Mouse (Mus musculus) liver, postnatal 0 days (tissue): ENCODE results near the gene D5Ertd579e. TPM values are rescaled to one million over a fixed set of nuclear protein-coding genes. Genes with fewer than 3 reads are reported as not detected.
"Not testable (repeated sequence)": the region's sequence is repeated elsewhere in the genome, so short reads cannot be mapped to it uniquely, and the experiment has no call there.

ENCODE experiments used
- ATAC-seq: fragments of 200-750 bp; cut with Nextera tagmentation; 2 replicates; pipeline ENCODE4 v1.8.0; 2017; ENCODE audit warnings: mild to moderate bottlenecking, moderate library complexity
- DNase-seq: peaks from one replicate; pipeline ENCODE4 v3.0.0-alpha.2; 2016
- H3K27ac ChIP-seq: fragments of 300-500 bp; sonication (generic); 2 replicates; pipeline ENCODE4 v1.5.1; 2014; ENCODE audit warnings: antibody characterized with exemption, moderate library complexity, mild to moderate bottlenecking, low read depth
- H3K27me3 ChIP-seq: fragments of 300-500 bp; sonication (generic); 2 replicates; pipeline ENCODE4 v1.6.1; 2014; ENCODE audit warnings: low read length, control low read depth, mixed read lengths; ENCODE audit not compliant: insufficient read depth
- H3K36me3 ChIP-seq: fragments of 300-500 bp; sonication (generic); replicated peaks from 2 replicates; pipeline ENCODE4 v1.6.1; 2014; ENCODE audit warnings: mild to moderate bottlenecking, control low read depth, low read length, moderate library complexity, mixed read lengths; ENCODE audit not compliant: insufficient read depth
- H3K4me1 ChIP-seq: fragments of 300-500 bp; sonication (generic); 2 replicates; pipeline ENCODE4 v1.6.1; 2014; ENCODE audit warnings: antibody characterized with exemption, mild to moderate bottlenecking, control low read depth; ENCODE audit not compliant: insufficient read depth
- H3K4me2 ChIP-seq: fragments of 300-500 bp; sonication (generic); 2 replicates; pipeline ENCODE4 v1.6.1; 2014; ENCODE audit warnings: low read depth, mild to moderate bottlenecking, low read length, moderate library complexity, mixed read lengths
- H3K4me3 ChIP-seq: fragments of 300-500 bp; sonication (generic); 2 replicates; pipeline ENCODE4 v1.5.1; 2014; ENCODE audit warnings: low read depth, low read length
- H3K9ac ChIP-seq: fragments of 300-500 bp; sonication (generic); replicated peaks from 2 replicates; pipeline ENCODE4 v1.6.1; 2014; ENCODE audit warnings: mild to moderate bottlenecking, moderate library complexity
- H3K9me3 ChIP-seq: fragments of 300-500 bp; sonication (generic); 2 replicates; pipeline ENCODE4 v1.6.1; 2016; ENCODE audit warnings: mild to moderate bottlenecking, control low read depth, low read length, mixed read lengths
- CTCF ChIP-seq: sonication (generic); IDR thresholded peaks from 2 replicates; pipeline ENCODE4 v1.5.1; 2016; ENCODE audit warnings: antibody characterized with exemption, low read depth
- EP300 ChIP-seq: IDR thresholded peaks from 2 replicates; pipeline ENCODE4 v1.6.1; 2016; ENCODE audit warnings: antibody characterized with exemption, low read depth, mild to moderate bottlenecking
- WGBS: fragments of 180-500 bp; shearing (Covaris S2); extraction: QIAGEN DNeasy Blood & Tissue Kit; methylation state at CpG from one replicate; pipeline ENCODE4 v1.1.7; 2014; ENCODE audit not compliant: insufficient replicate concordance; 5-methylcytosine and 5-hydroxymethylcytosine counted together
- polyA plus RNA-seq: library from polyadenylated mRNA; unstranded; fragments of >200 nt; fragmentation: Nextera tagmentation; extraction: Ambion mirVana; gene quantifications from 2 replicates; pipeline ENCODE4 v1.2.1, GENCODE M21; 2015

Gene D5Ertd579e
- polyA plus RNA-seq, 1 experiment from 2014 or later = 18.5 TPM

DNA sequence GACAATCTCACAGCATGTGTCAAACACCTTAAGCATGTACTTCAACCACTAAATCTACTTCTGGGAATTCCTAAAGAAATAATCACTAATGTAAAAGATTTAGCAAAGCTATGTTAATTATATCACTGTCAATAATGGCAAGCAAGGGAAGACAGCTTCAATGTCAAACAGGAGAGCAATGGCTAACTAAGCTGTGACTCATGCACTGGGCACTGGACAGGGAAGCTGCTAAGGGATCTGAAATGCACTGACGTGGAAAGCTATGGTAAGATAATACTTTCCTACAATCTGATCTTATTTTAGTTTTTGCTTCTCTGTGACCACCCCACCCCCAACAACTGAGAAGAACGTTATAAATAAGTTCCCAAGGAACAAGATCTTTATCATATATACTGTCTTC, 32.5 kb downstream of the D5Ertd579e start:
- TF ChIP-seq CTCF = no peak
- no peak for TF ChIP-seq EP300
- 67% methylated on average over 2 of the region's 2 CpGs for WGBS
- no peak for ATAC-seq
- Histone ChIP-seq H3K27ac (no peak overlapping the region), H3K9me3 (no peaks in the 10 kb centered on the region), H3K9ac (no peak overlapping the region), H3K4me2 (no peak overlapping the region), H3K4me1 (no peaks in the 10 kb centered on the region), H3K27me3 (no peaks in the 10 kb centered on the region), H3K4me3 (no peak overlapping the region), H3K36me3 (peaks cover 5% of the 10 kb centered on the region; the same call in 1 of the 2 replicates)
- no peak for DNase-seq

DNA sequence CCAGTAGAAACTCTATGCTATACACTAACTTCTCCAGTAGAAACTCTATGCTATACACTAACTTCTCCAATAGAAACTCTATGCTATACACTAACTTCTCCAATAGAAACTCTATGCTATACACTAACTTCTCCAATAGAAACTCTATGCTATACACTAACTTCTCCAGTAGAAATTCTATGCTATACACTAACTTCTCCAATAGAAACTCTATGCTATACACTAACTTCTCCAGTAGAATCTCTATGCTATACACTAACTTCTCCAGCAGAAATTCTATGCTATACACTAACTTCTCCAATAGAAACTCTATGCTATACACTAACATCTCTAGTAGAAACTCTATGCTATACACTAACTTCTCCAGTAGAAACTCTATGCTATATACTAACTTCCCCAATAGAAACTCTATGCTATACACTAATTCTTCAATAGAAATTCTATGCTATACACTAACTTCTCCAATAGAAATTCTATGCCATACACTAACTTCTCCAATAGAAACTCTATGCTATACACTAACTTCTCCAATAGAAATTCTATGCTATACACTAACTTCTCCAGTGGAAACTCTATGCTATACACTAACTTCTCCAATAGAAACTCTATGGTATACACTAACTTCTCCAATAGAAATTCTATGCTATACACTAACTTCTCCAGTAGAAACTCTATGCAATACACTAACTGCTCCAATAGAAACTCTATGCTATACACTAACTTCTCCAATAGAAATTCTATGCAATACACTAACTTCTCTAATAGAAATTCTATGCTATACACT, 34.7 kb downstream of the D5Ertd579e start:
- not testable (repeated sequence) for H3K4me2 ChIP-seq, ATAC-seq, H3K27me3 ChIP-seq, DNase-seq, H3K4me3 ChIP-seq, H3K36me3 ChIP-seq, H3K9ac ChIP-seq, H3K4me1 ChIP-seq, H3K9me3 ChIP-seq, H3K27ac ChIP-seq

DNA sequence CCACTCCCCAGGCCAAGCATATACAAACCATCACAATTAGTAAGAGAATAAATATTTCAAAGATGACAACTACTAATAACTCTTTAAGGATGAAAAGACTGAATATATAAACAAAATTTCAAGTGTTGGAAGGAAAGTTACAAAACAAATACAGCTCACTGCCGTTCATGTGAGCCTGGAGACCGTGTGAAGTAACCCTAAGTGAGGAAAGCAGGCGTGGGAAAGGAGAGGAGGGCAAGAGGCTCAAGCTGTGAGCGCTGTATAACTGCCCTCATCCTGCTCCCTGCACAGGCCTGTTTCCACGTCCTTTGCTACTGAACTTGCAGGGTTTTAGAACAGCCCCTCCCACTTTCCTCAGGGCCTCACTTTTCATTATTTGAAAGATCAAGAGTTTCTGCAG, 70.2 kb downstream of the D5Ertd579e start:
- ATAC-seq (no peak), DNase-seq (no peak)
- Histone ChIP-seq H3K4me3 (no peak overlapping the region), H3K27ac (no peak overlapping the region), H3K4me1 (peaks cover 14% of the 10 kb centered on the region), H3K9me3 (no peaks in the 10 kb centered on the region), H3K27me3 (no peaks in the 10 kb centered on the region), H3K4me2 (no peak overlapping the region), H3K9ac (no peak overlapping the region), H3K36me3 (peaks cover 22% of the 10 kb centered on the region)
- TF ChIP-seq CTCF (no peak), EP300 (no peak)
- 78% methylated on average over 5 of the region's 5 CpGs for WGBS

DNA sequence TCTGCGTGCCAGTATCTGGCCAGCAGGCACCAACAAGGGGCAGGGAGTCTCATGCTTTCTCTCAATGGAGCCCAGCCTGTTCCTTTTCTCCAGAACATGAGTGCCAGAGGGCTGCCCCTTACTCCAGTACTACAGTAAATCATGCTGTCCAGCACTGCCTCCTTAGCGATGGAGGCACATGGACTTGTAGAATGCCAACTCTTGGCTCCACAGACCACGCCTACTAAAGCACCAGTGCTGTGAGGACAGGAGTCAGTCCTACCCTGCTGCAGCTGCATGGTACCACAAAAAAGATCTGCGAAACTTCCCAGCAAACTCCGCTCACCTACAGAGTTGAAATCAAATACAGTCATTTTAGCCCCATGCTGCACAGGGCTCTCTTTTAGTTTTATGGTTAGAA, 72.2 kb downstream of the D5Ertd579e start:
- Histone ChIP-seq H3K9me3 (no peaks in the 10 kb centered on the region), H3K9ac (no peak overlapping the region), H3K27me3 (no peaks in the 10 kb centered on the region), H3K4me1 (peaks cover 26% of the 10 kb centered on the region), H3K27ac (no peak overlapping the region), H3K36me3 (peaks cover 26% of the 10 kb centered on the region), H3K4me3 (no peak overlapping the region), H3K4me2 (no peak overlapping the region)
- TF ChIP-seq CTCF (no peak), EP300 (no peak)
- 81% methylated on average over 5 of the region's 5 CpGs for WGBS
- no peak for DNase-seq
- no peak for ATAC-seq

DNA sequence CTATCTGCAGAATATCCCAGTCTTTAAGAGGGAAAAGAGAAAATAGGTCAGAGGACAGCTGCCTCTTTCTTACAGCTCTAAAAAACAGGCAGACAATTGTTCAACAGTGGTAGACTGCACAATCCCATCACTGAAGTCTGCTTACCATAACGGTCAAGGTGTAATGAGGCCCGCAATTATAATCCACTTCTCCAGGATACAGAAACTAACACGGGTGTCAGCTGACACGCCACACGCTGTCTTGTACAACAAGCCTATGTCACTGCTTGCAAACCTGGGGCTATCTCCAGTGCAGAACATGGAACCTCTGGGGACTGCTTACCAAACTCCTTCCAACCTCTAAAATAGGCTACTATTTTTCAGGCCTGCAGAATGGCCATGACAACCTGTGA, 74.8 kb downstream of the D5Ertd579e start:
- Histone ChIP-seq H3K27ac (peak overlapping the region; percentile 91), H3K27me3 (no peaks in the 10 kb centered on the region), H3K4me3 (peak overlapping the region; percentile 23), H3K4me1 (peaks cover 26% of the 10 kb centered on the region), H3K36me3 (peaks cover 32% of the 10 kb centered on the region), H3K4me2 (peak overlapping the region; percentile 62), H3K9ac (peak overlapping the region; percentile 47), H3K9me3 (no peaks in the 10 kb centered on the region)
- 39% methylated on average over 5 of the region's 5 CpGs for WGBS
- ATAC-seq = peak; percentile 73
- TF ChIP-seq CTCF (no peak), EP300 (no peak)
- no peak for DNase-seq

DNA sequence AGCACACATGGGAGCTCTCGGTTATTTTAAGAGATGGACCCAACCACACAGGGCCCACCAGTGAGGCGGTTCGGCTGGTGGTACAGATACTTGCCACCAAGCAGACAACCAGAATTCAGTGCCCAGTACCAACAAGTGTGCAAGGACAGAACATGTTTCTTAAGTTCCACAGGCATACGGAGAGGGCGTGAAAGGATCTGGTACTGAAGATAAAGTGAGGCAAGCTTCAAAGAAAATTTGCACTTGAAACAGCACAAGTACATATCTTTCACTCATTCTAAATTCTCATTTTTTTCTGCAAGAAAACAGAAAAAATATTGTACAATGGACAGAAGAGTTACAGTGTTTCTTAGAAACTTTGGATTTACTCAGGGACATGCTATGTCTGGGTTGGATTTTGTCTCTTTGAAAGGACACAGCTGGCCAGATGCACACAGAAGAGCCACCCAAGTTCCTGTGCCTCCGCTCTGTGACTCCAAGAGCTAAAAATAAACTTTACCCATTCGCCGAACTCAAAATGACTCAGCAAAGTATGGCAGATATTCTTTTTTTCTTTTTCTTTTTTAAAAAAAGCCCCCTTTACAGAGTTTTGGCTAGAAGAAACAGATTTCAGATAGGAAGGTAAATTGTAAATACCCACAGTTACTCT, 75.3 kb downstream of the D5Ertd579e start:
- Histone ChIP-seq H3K9me3 (no peaks in the 10 kb centered on the region), H3K4me1 (peaks cover 26% of the 10 kb centered on the region), H3K27me3 (no peaks in the 10 kb centered on the region), H3K36me3 (peaks cover 38% of the 10 kb centered on the region), H3K4me2 (peak overlapping the region; percentile 62), H3K4me3 (peak overlapping the region; percentile 23), H3K27ac (peak overlapping the region; percentile 91), H3K9ac (peak overlapping the region; percentile 47)
- TF ChIP-seq CTCF = no peak
- peak; percentile 85 for TF ChIP-seq EP300
- DNase-seq (no peak), ATAC-seq (peak; percentile 89)
- WGBS = 38% methylated on average over 8 of the region's 8 CpGs
